Comparison of ENCODE assay signal across 8 mouse cellular contexts in the genomic region with DNA sequence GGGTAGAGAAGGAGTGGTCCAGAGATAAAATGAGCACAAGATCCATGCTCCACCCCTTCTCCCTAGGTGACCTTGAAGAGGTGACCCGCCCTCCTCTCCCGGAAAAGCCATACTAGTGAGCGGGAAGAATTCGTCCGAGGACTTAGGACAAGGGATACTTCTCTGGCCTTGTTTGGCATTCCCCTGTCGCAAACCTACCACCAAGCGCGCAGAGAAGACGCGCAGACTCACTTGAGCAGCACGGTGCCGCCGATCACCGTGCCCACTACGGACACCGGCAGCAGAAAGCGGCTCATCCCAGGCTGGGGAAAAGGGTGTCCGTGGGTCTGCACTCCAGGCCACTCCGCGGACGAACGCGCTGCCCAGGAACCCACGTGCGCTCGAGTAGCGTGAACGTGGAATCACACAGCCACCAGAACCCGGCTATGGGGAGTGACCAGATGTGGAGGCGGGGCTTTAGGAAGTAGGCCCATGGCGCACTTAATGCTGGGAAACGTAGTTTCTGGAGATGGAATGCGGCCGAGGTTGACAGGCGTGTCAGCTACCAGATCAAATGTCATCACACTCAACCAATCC. TPM values are rescaled to one million over a fixed set of nuclear protein-coding genes. Genes with fewer than 3 reads are reported as not detected.
DNase-seq lines count a peak whose midpoint lies in the region; ATAC-seq and TF ChIP-seq lines count a peak whose summit lies in the region.

Gene Rdh13 (minus strand): TSS at position 434 of the 576 bp plus-strand sequence.

- no peaks in the 10 kb centered on the region for H3K27me3 ChIP-seq in ES-Bruce4 (ENCODE audit: control insufficient read depth, insufficient read depth, low read length, poor library complexity, severe bottlenecking)
- H3K27me3 ChIP-seq in forebrain, embryonic 13.5 days = no peaks in the 10 kb centered on the region
- H3K27me3 ChIP-seq in liver, postnatal 0 days (ENCODE audit: insufficient read depth, low read length) = no peaks in the 10 kb centered on the region
- no peaks in the 10 kb centered on the region for H3K27me3 ChIP-seq in neural tube, embryonic 14.5 days (ENCODE audit: control insufficient read depth, insufficient read depth, low read length)

- H3K27ac ChIP-seq in ES-Bruce4 (ENCODE audit: insufficient read depth, low read length) = peak within 1 kb of the TSS; percentile 22
- peak within 1 kb of the TSS; percentile 44; the same call in 1 of the 2 replicates for H3K27ac ChIP-seq in forebrain, embryonic 13.5 days
- peak within 1 kb of the TSS; percentile 62; the same call in 1 of the 2 replicates for H3K27ac ChIP-seq in liver, postnatal 0 days (ENCODE audit: low read depth)
- H3K27ac ChIP-seq in neural tube, embryonic 14.5 days (ENCODE audit: low read depth, low read length) = peak within 1 kb of the TSS; percentile 75

- no peak for TF ChIP-seq EP300 in ES-Bruce4 (IDR thresholded peaks at IDR 0.05; ENCODE audit: insufficient read depth, low read depth, low read length)
- TF ChIP-seq EP300 in liver, postnatal 0 days (IDR thresholded peaks at IDR 0.05; ENCODE audit: low read depth) = no peak

- no peak for TF ChIP-seq POLR2A in ES-Bruce4 (IDR thresholded peaks at IDR 0.05; ENCODE audit: insufficient read depth, low read length)

- H3K4me1 ChIP-seq in ES-Bruce4 (ENCODE audit: control insufficient read depth, insufficient read depth, low read length) = no peaks in the 10 kb centered on the region
- H3K4me1 ChIP-seq in forebrain, embryonic 13.5 days = peaks cover 6% of the 10 kb centered on the region
- peaks cover 3% of the 10 kb centered on the region; the same call in 1 of the 2 replicates for H3K4me1 ChIP-seq in liver, postnatal 0 days (ENCODE audit: insufficient read depth)
- peaks cover 3% of the 10 kb centered on the region; the same call in 1 of the 2 replicates for H3K4me1 ChIP-seq in neural tube, embryonic 14.5 days (ENCODE audit: control insufficient read depth, insufficient read depth, low read length)

- H3K36me3 ChIP-seq in ES-Bruce4 (ENCODE audit: control insufficient read depth, insufficient read depth, low read length, poor library complexity, severe bottlenecking) = peaks cover 18% of the 10 kb centered on the region
- H3K36me3 ChIP-seq in forebrain, embryonic 13.5 days (ENCODE audit: poor library complexity, severe bottlenecking) = peaks cover 37% of the 10 kb centered on the region
- H3K36me3 ChIP-seq in liver, postnatal 0 days (replicated peaks; ENCODE audit: insufficient read depth, low read length) = peaks cover 8% of the 10 kb centered on the region
- peaks cover 10% of the 10 kb centered on the region for H3K36me3 ChIP-seq in neural tube, embryonic 14.5 days (ENCODE audit: control insufficient read depth, insufficient read depth, low read length)

- peak within 1 kb of the TSS; percentile 76 for H3K4me3 ChIP-seq in ES-Bruce4 (ENCODE audit: low read depth, low read length)
- H3K4me3 ChIP-seq in forebrain, embryonic 13.5 days = peak within 1 kb of the TSS; percentile 80
- peak within 1 kb of the TSS; percentile 65 for H3K4me3 ChIP-seq in liver, postnatal 0 days (ENCODE audit: low read depth, low read length)
- peak within 1 kb of the TSS; percentile 55 for H3K4me3 ChIP-seq in neural tube, embryonic 14.5 days (ENCODE audit: low read depth, low read length)

- no peaks in the 10 kb centered on the region for H3K9me3 ChIP-seq in ES-Bruce4 (replicated peaks; ENCODE audit: control insufficient read depth, insufficient read depth, low read length, poor library complexity, severe bottlenecking)
- no peaks in the 10 kb centered on the region for H3K9me3 ChIP-seq in forebrain, embryonic 13.5 days (replicated peaks)
- no peaks in the 10 kb centered on the region for H3K9me3 ChIP-seq in liver, postnatal 0 days (ENCODE audit: low read length)
- H3K9me3 ChIP-seq in neural tube, embryonic 14.5 days (ENCODE audit: control insufficient read depth, low read length) = no peaks in the 10 kb centered on the region

- H3K4me2 ChIP-seq in forebrain, embryonic 13.5 days = peak within 1 kb of the TSS; percentile 73
- H3K4me2 ChIP-seq in liver, postnatal 0 days (ENCODE audit: low read depth, low read length) = peak within 1 kb of the TSS; percentile 79
- H3K4me2 ChIP-seq in neural tube, embryonic 14.5 days (ENCODE audit: low read depth, low read length) = peak within 1 kb of the TSS; percentile 64

- peak; percentile 94 to 95 for DNase-seq in heart, postnatal 10 days
- peak; percentile 94 for DNase-seq in large intestine, adult 2 months (ENCODE audit: low read depth, low spot score)
- DNase-seq in liver, postnatal 0 days = peak; percentile 86
- DNase-seq in testis, postnatal 10 days (ENCODE audit: low spot score) = peak; percentile 87

- intact Hi-C loops in heart, postnatal 10 days (cut with DNase I) = no loop called here

- ATAC-seq in cerebellum, adult (ENCODE audit: insufficient number of reproducible peaks, low FRiP score, low TSS enrichment) = peak; percentile 94
- ATAC-seq in forebrain, embryonic 13.5 days = peak; percentile 97
- peak; percentile 97 for ATAC-seq in liver, postnatal 0 days
- peak; percentile 96 for ATAC-seq in neural tube, embryonic 14.5 days (ENCODE audit: low read depth)

- under 1% methylated on average over 35 of the region's 35 CpGs for WGBS in forebrain, embryonic 13.5 days
- WGBS in large intestine, adult 2 months = under 1% methylated on average over 35 of the region's 35 CpGs
- under 1% methylated on average over 35 of the region's 35 CpGs for WGBS in liver, postnatal 0 days (ENCODE audit: insufficient replicate concordance)
- WGBS in neural tube, embryonic 14.5 days = under 1% methylated on average over 35 of the region's 35 CpGs

- peak within 1 kb of the TSS; percentile 27 for H3K9ac ChIP-seq in ES-Bruce4 (ENCODE audit: low read depth, poor library complexity, severe bottlenecking)
- H3K9ac ChIP-seq in forebrain, embryonic 13.5 days = peak within 1 kb of the TSS; percentile 78
- peak within 1 kb of the TSS; percentile 65 for H3K9ac ChIP-seq in liver, postnatal 0 days (replicated peaks)
- peak within 1 kb of the TSS; percentile 66 for H3K9ac ChIP-seq in neural tube, embryonic 14.5 days (replicated peaks; ENCODE audit: low read depth, low read length)

- TF ChIP-seq CTCF in ES-Bruce4 (IDR thresholded peaks at IDR 0.05; ENCODE audit: low read depth, low read length) = no peak
- no peak for TF ChIP-seq CTCF in liver, postnatal 0 days (IDR thresholded peaks at IDR 0.05; ENCODE audit: low read depth)

RNA-seq across cellular contexts. Expression of gene Rdh13, which starts in this region (rescaled TPM):
- polyA plus RNA-seq in ES-Bruce4 (2011; ENCODE audit: insufficient read depth, insufficient read length, low read depth, missing spikeins) = 17.7 and 18.1 TPM in 2 replicates
- polyA plus RNA-seq in forebrain, embryonic 13.5 days (2015; fragmentation: Nextera tagmentation; extraction: Ambion mirVana) = 30.5 and 33.6 TPM in 2 replicates
- 10 to 100 TPM; 32.8 to 34.1 TPM for total RNA-seq in heart, postnatal 10 days (2021)
- polyA plus RNA-seq in large intestine, adult 2 months (2012; rRNA removed) = 16.1 and 20.9 TPM in 2 replicates
- polyA plus RNA-seq in liver, postnatal 0 days (2015; fragmentation: Nextera tagmentation; extraction: Ambion mirVana) = 7.0 and 7.8 TPM in 2 replicates
- polyA plus RNA-seq in neural tube, embryonic 14.5 days (2014; fragmentation: Nextera tagmentation; extraction: Ambion mirVana) = 43.7 and 44.6 TPM in 2 replicates

Comparison
In these comparisons a context has a peak if more than half of its experiments do, and no peak if none do; other contexts are left out.
1. Peak in every context shown above with its lines: DNase-seq, ATAC-seq, H3K4me3 ChIP-seq and H3K27ac ChIP-seq.
2. H3K27ac ChIP-seq: peak in every context shown above with its lines; median percentile 75 in neural tube, embryonic 14.5 days; 62 in liver, postnatal 0 days; 44 in forebrain, embryonic 13.5 days; 22 in ES-Bruce4.
3. H3K9ac ChIP-seq: peak in every context shown above with its lines; median percentile 78 in forebrain, embryonic 13.5 days; 66 in neural tube, embryonic 14.5 days; 65 in liver, postnatal 0 days; 27 in ES-Bruce4.